ENCODE assay signal across 8 mouse cellular contexts in genomic region chr1:128832201-128832883, GRCm38 (mm10).
DNase-seq lines count a peak whose midpoint lies in the region; ATAC-seq lines count a peak whose summit lies in the region.

No protein-coding gene starts in this region.

- H3K4me1 ChIP-seq in forebrain, embryonic 12.5 days = peaks cover 14% of the 10 kb centered on the region
- no peaks in the 10 kb centered on the region; the same call in 1 of the 2 replicates for H3K4me1 ChIP-seq in liver, embryonic 16.5 days (ENCODE audit: control insufficient read depth, low read depth, low read length)
- H3K4me1 ChIP-seq in neural tube, embryonic 12.5 days = 0 out of 2 replicates have a peak, but pooled peaks cover 6% of the 10 kb centered on the region

- WGBS in forebrain, embryonic 12.5 days = 44% methylated on average over 18 of the region's 18 CpGs
- 22% methylated on average over 18 of the region's 18 CpGs for WGBS in liver, embryonic 16.5 days (ENCODE audit: insufficient replicate concordance)
- 37% methylated on average over 18 of the region's 18 CpGs for WGBS in neural tube, embryonic 12.5 days

- no peaks in the 10 kb centered on the region for H3K27me3 ChIP-seq in forebrain, embryonic 12.5 days
- no peaks in the 10 kb centered on the region for H3K27me3 ChIP-seq in liver, embryonic 16.5 days (ENCODE audit: control insufficient read depth, insufficient read depth, low read depth, low read length)
- H3K27me3 ChIP-seq in neural tube, embryonic 12.5 days (replicated peaks) = no peaks in the 10 kb centered on the region

- no peaks in the 10 kb centered on the region for H3K36me3 ChIP-seq in forebrain, embryonic 12.5 days (replicated peaks)
- H3K36me3 ChIP-seq in liver, embryonic 16.5 days (ENCODE audit: control insufficient read depth, insufficient read depth) = no peaks in the 10 kb centered on the region
- no peaks in the 10 kb centered on the region for H3K36me3 ChIP-seq in neural tube, embryonic 12.5 days

- ATAC-seq in forebrain, embryonic 12.5 days (ENCODE audit: low FRiP score) = peak; percentile 66
- ATAC-seq in liver, embryonic 16.5 days (ENCODE audit: low read depth) = 0 out of 2 replicates have a peak, but pooled peaks have one; percentile 41
- ATAC-seq in neural tube, embryonic 12.5 days (ENCODE audit: low FRiP score, low read depth) = peak; percentile 75

- no peak overlapping the region for H3K9ac ChIP-seq in forebrain, embryonic 12.5 days
- H3K9ac ChIP-seq in liver, embryonic 16.5 days (ENCODE audit: low read depth, low read length) = peak overlapping the region; percentile 12; the same call in 1 of the 2 replicates
- no peak overlapping the region for H3K9ac ChIP-seq in neural tube, embryonic 12.5 days

- intact Hi-C loops in heart, postnatal 10 days (cut with DNase I) = loop anchor here (2.0 to 5.0 kb wide), 2 partner anchors 464 to 550 kb away; no protein-coding TSS in a partner anchor

- H3K27ac ChIP-seq in forebrain, embryonic 12.5 days = no peak overlapping the region
- H3K27ac ChIP-seq in liver, embryonic 16.5 days (ENCODE audit: low read length) = no peak overlapping the region
- H3K27ac ChIP-seq in neural tube, embryonic 12.5 days = no peak overlapping the region

- no peaks in the 10 kb centered on the region for H3K9me3 ChIP-seq in forebrain, embryonic 12.5 days
- H3K9me3 ChIP-seq in liver, embryonic 16.5 days (replicated peaks; ENCODE audit: control insufficient read depth, low read length) = no peaks in the 10 kb centered on the region
- no peaks in the 10 kb centered on the region for H3K9me3 ChIP-seq in neural tube, embryonic 12.5 days

- DNase-seq in CD8-positive naive resting alpha-beta T cell, adult 2 months (ENCODE audit: low read depth in 2 of 2, low spot score in 2 of 2) = peak; percentile 81 to 88
- peak; percentile 25 for DNase-seq in c-Kit-positive CD71-positive TER-119-negative erythroid progenitor cells, embryonic 14.5 days (ENCODE audit: low read depth)
- peak; percentile 86 to 93 for DNase-seq in heart, postnatal 10 days
- DNase-seq in kidney, postnatal 4 days = peak; percentile 88 to 90
- DNase-seq in telencephalon, adult 2 months (ENCODE audit: low read depth, low spot score) = peak; percentile 15

- no peak overlapping the region for H3K4me3 ChIP-seq in forebrain, embryonic 12.5 days (replicated peaks)
- peak overlapping the region; percentile 34 for H3K4me3 ChIP-seq in liver, embryonic 16.5 days (ENCODE audit: low read depth, low read length)
- no peak overlapping the region for H3K4me3 ChIP-seq in neural tube, embryonic 12.5 days

- H3K4me2 ChIP-seq in forebrain, embryonic 12.5 days = no peak overlapping the region; the same call in 1 of the 2 replicates
- peak overlapping the region; percentile 54 for H3K4me2 ChIP-seq in liver, embryonic 16.5 days (ENCODE audit: low read depth, low read length)
- peak overlapping the region; percentile 44 for H3K4me2 ChIP-seq in neural tube, embryonic 12.5 days (replicated peaks)

Comparison
In these comparisons a context has a peak if more than half of its experiments do, and no peak if none do; other contexts are left out.
1. DNase-seq: peak in every context shown above with its lines; median percentile 90 in heart, postnatal 10 days; 89 in kidney, postnatal 4 days; 84 in CD8-positive naive resting alpha-beta T cell, adult 2 months; 25 in c-Kit-positive CD71-positive TER-119-negative erythroid progenitor cells, embryonic 14.5 days; 15 in telencephalon, adult 2 months.